Mouse (Mus musculus) heart, adult 8-10 months (tissue): Measurements from ENCODE around the gene Amz2. TPM values are rescaled to one million over a fixed set of nuclear protein-coding genes. Genes with fewer than 3 reads are reported as not detected.

Source experiments
- DNase-seq: peaks from one replicate; pipeline ENCODE4 v3.0.0; 2022; ENCODE audit warnings: low spot score
- total RNA-seq, 4 experiments: library from RNA; stranded (reverse); gene quantifications; 2 replicates each; pipeline ENCODE4 v1.2.4; 2022

The Amz2 gene
- total RNA-seq, 4 experiments from 2014 or later, result 45.2 to 56.6 (median 54.4) TPM

- no peak for DNase-seq
Observed at GRCm38 (mm10) chr11:109421205-109421604, 4.5 kb upstream of the Amz2 start.

GRCm38 (mm10) chr11:109422263-109422662, 3.5 kb upstream of the Amz2 start:
- no peak for DNase-seq

GRCm38 (mm10) chr11:109423294-109423693, 2.5 kb upstream of the Amz2 start:
- DNase-seq, result no peak

GRCm38 (mm10) chr11:109426272-109426586, 483 bp downstream of the Amz2 start:
- DNase-seq, result no peak

GRCm38 (mm10) chr11:109427353-109427752, 1.6 kb downstream of the Amz2 start:
- no peak for DNase-seq

GRCm38 (mm10) chr11:109434233-109434798, 8.6 kb downstream of the Amz2 start:
- DNase-seq, result no peak

- no peak for DNase-seq
Observed at GRCm38 (mm10) chr11:109436889-109437288, 11.1 kb downstream of the Amz2 start.

- DNase-seq, result no peak
Observed at GRCm38 (mm10) chr11:109439209-109439608, 13.5 kb downstream of the Amz2 start.

GRCm38 (mm10) chr11:109439829-109440340, 14.1 kb downstream of the Amz2 start:
- peak; percentile 88 for DNase-seq

GRCm38 (mm10) chr11:109440641-109441040, 14.9 kb downstream of the Amz2 start:
- DNase-seq, result no peak

- no peak for DNase-seq
Observed at GRCm38 (mm10) chr11:109441119-109441518, 15.4 kb downstream of the Amz2 start.

GRCm38 (mm10) chr11:109442166-109442730, 16.5 kb downstream of the Amz2 start:
- DNase-seq, result no peak

GRCm38 (mm10) chr11:109443468-109444263, 17.9 kb downstream of the Amz2 start:
- no peak for DNase-seq

GRCm38 (mm10) chr11:109444600-109444999, 18.9 kb downstream of the Amz2 start:
- DNase-seq, result no peak

- DNase-seq, result peak; percentile 69
Observed at GRCm38 (mm10) chr11:109445438-109446035, 19.8 kb downstream of the Amz2 start.

GRCm38 (mm10) chr11:109451169-109451568, 25.4 kb downstream of the Amz2 start:
- no peak for DNase-seq

GRCm38 (mm10) chr11:109456261-109456660, 30.5 kb downstream of the Amz2 start:
- no peak for DNase-seq

GRCm38 (mm10) chr11:109458165-109458564, 32.4 kb downstream of the Amz2 start:
- DNase-seq, result no peak

GRCm38 (mm10) chr11:109460586-109460985, 34.8 kb downstream of the Amz2 start:
- DNase-seq, result peak; percentile 45

- no peak for DNase-seq
Observed at GRCm38 (mm10) chr11:109465068-109465467, 39.3 kb downstream of the Amz2 start.

- no peak for DNase-seq
Observed at GRCm38 (mm10) chr11:109466987-109467386, 41.2 kb downstream of the Amz2 start.

GRCm38 (mm10) chr11:109468133-109468532, 42.4 kb downstream of the Amz2 start:
- DNase-seq, result peak; percentile 13
